Mouse (Mus musculus) embryonic facial prominence, embryonic 12.5 days (tissue): Measurements from ENCODE around the gene Smim5. TPM values are rescaled to one million over a fixed set of nuclear protein-coding genes. Genes with fewer than 3 reads are reported as not detected.

Experiments used
- ATAC-seq: fragments of 200-750 bp; cut with Nextera tagmentation; 2 replicates; pipeline ENCODE4 v1.8.0; 2017; ENCODE audit not compliant: insufficient number of reproducible peaks, insufficient read depth, low FRiP score, low TSS enrichment
- H3K27ac ChIP-seq: fragments of 300-500 bp; sonication (generic); 2 replicates; pipeline ENCODE4 v1.5.1; 2016; ENCODE audit warnings: mild to moderate bottlenecking
- H3K27me3 ChIP-seq: fragments of 300-500 bp; sonication (generic); 2 replicates; pipeline ENCODE4 v1.6.1; 2016; ENCODE audit warnings: mild to moderate bottlenecking, moderate library complexity
- H3K36me3 ChIP-seq: fragments of 300-500 bp; sonication (generic); 2 replicates; pipeline ENCODE4 v1.6.1; 2016; ENCODE audit warnings: mild to moderate bottlenecking
- H3K4me1 ChIP-seq: fragments of 300-500 bp; sonication (generic); 2 replicates; pipeline ENCODE4 v1.6.1; 2016
- H3K4me2 ChIP-seq: fragments of 300-500 bp; sonication (generic); replicated peaks from 2 replicates; pipeline ENCODE4 v1.6.1; 2016; ENCODE audit warnings: mild to moderate bottlenecking, moderate library complexity
- H3K4me3 ChIP-seq: fragments of 300-500 bp; sonication (generic); 2 replicates; pipeline ENCODE4 v1.5.1; 2016; ENCODE audit warnings: mild to moderate bottlenecking
- H3K9ac ChIP-seq: fragments of 300-500 bp; sonication (generic); 2 replicates; pipeline ENCODE4 v1.6.1; 2016; ENCODE audit warnings: mild to moderate bottlenecking, moderate library complexity
- H3K9me3 ChIP-seq: fragments of 300-500 bp; sonication (generic); 2 replicates; pipeline ENCODE4 v1.6.1; 2016; ENCODE audit warnings: mild to moderate bottlenecking, moderate library complexity
- WGBS: fragments of 180-500 bp; shearing (Covaris S2); methylation state at CpG from one replicate; pipeline ENCODE4 v1.1.7; 2016; 5-methylcytosine and 5-hydroxymethylcytosine counted together
- polyA plus RNA-seq: library from polyadenylated mRNA; unstranded; fragments of >200 nt; fragmentation: Nextera tagmentation; extraction: Ambion mirVana; gene quantifications from 2 replicates; pipeline ENCODE4 v1.2.1, GENCODE M21; 2016

Gene Smim5
- polyA plus RNA-seq, 1 experiment from 2014 or later, result 1.8 TPM

DNA sequence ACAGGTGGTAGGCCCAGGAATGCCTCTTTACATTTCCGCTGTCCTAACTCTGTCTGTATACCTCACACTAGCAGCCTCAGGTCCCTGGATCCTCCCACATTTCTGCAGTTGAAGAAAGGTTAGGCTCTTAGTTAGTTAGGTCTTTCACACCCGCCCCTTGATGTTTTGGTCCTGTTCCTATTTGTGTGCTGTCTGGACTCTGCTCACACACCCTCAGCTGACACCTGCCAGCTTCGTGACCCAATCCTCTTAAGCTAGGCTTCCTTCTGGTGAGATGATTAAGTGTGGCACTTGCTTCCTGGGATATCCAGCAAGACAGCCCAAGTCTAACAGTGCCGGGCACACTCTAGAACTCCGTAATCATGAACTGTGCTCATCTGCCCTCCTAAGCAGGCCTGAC, 6.8 kb downstream of the Smim5 start:
- Histone ChIP-seq H3K27ac (no peak overlapping the region), H3K4me1 (peaks cover 16% of the 10 kb centered on the region), H3K9ac (no peak overlapping the region), H3K27me3 (no peaks in the 10 kb centered on the region), H3K9me3 (no peaks in the 10 kb centered on the region), H3K36me3 (peaks cover 13% of the 10 kb centered on the region; the same call in 1 of the 2 replicates), H3K4me3 (no peak overlapping the region), H3K4me2 (no peak overlapping the region)
- no peak for ATAC-seq
- 89% methylated on average over 5 of the region's 5 CpGs for WGBS

DNA sequence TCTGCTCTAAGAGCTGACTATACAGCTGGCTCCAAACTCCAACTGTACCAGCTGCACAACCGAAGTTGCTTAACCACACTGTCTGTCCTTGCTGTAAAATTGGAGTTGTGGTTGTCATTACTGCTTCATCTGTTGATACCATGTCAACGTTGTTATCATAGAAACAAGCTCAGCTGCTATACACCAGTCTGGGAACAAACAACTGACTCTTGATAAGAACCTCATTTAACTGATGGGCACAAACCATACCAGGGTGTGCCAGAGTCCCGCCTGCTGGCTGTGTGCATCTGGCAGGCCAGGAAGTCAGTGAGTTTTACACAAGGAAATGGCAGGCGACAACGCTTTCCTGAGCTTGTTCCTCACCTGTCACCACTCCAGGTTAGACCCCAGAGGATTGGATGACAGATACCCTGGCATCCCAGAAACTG, 11.4 kb downstream of the Smim5 start:
- Histone ChIP-seq H3K4me2 (no peak overlapping the region), H3K4me1 (0 out of 2 replicates have a peak, but pooled peaks cover under 1% of the 10 kb centered on the region), H3K36me3 (peaks cover 35% of the 10 kb centered on the region; the same call in 1 of the 2 replicates), H3K9me3 (no peaks in the 10 kb centered on the region), H3K9ac (no peak overlapping the region), H3K27ac (no peak overlapping the region), H3K4me3 (no peak overlapping the region), H3K27me3 (no peaks in the 10 kb centered on the region)
- 94% methylated on average over 5 of the region's 5 CpGs for WGBS
- ATAC-seq, result no peak

DNA sequence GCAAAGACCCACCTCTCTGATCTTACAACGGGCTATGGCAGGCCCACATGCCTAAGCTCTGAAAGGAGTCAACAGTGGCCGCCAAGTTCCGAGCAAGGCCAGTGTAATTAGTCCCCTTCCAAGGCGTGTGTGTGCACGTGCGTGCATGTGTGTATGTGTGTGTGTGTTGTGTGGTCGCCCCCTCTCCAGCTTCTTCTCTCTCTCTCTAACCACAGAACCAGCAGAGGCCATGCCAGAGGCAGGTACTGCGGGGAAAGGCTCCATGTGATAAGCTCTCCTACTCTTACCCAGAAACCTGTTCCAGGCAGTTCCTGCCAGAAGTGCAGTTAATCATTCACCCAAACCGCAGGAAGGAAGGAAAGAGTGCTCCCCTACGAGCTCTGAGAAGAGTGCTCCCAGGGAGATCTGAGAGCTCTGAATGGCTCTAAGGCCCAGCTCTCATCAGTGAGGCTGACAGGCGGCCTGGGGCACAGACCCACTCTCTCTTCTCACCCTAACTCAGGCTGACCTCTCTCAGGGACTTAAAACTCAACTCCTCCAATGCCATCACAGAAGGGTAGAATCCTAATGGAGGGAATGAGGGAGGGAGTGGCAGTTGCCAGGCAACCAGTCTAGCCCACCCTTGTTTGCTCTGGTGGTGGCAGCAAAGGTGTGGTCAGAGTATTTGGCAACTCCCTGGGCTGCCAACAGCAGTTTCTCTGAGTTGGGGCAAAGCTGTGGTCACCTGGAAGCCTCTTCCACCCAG, 12.0 kb downstream of the Smim5 start, which contains the start of gene Smim6:
Gene Smim6 (plus strand): TSS at position 386 of the 745 bp plus-strand sequence.
- 79% methylated on average over 11 of the region's 11 CpGs for WGBS
- no peaks in the 10 kb centered on the region for H3K9me3 ChIP-seq
- H3K4me2 ChIP-seq, result no peak within 1 kb of the TSS
- H3K9ac ChIP-seq, result no peak within 1 kb of the TSS
- no peak within 1 kb of the TSS for H3K27ac ChIP-seq
- H3K4me3 ChIP-seq, result no peak within 1 kb of the TSS
- no peak for ATAC-seq
- H3K36me3 ChIP-seq, result peaks cover 39% of the 10 kb centered on the region; the same call in 1 of the 2 replicates
- H3K4me1 ChIP-seq, result no peaks in the 10 kb centered on the region
- H3K27me3 ChIP-seq, result no peaks in the 10 kb centered on the region

DNA sequence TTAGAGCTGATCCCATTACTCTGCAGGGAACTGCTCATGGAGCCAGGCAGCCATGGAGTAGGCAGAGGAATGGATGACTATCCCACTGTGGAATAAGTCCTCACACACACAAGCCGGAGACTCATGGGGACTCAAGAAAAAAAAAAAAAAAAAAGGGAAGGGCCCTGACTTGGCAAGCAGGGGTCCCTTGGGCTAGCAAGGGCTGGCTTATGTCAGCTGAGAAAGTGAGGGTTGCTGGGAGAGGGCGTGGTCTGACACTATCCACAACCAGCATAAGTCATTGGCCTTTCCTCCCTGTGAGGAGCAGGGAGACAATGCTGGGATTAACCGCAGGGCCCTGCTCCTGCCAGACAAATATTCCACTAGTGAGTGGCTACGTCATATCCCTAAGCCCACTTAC, 16.8 kb downstream of the Smim5 start:
- Histone ChIP-seq H3K9ac (no peak overlapping the region), H3K4me3 (no peak overlapping the region), H3K4me2 (no peak overlapping the region), H3K9me3 (no peaks in the 10 kb centered on the region), H3K27ac (no peak overlapping the region), H3K4me1 (no peaks in the 10 kb centered on the region), H3K27me3 (no peaks in the 10 kb centered on the region), H3K36me3 (peaks cover 31% of the 10 kb centered on the region; the same call in 1 of the 2 replicates)
- WGBS, result 94% methylated on average over 4 of the region's 4 CpGs
- no peak for ATAC-seq

DNA sequence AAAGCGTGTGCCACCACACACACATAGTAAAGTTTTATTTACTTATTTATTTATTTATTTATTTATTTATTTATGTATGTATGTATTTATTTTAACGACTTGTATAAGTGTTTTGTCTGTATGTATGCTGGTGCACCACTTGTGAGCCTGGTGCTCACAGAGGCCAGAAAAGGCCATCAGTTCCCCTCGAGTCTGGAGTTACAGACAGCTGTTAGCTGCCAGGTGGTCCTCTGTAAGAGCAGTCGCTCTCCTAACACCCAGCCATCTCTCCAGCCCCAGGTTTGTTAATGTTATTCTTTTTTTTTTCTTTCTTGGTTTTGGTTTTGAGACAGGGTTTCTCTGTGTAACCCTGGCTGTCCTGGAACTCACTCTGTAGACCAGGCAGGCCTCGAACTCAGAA, 18.9 kb downstream of the Smim5 start:
- Histone ChIP-seq H3K36me3 (peaks cover 27% of the 10 kb centered on the region; the same call in 1 of the 2 replicates), H3K27ac (no peak overlapping the region), H3K4me1 (no peaks in the 10 kb centered on the region), H3K4me2 (no peak overlapping the region), H3K27me3 (no peaks in the 10 kb centered on the region), H3K9me3 (no peaks in the 10 kb centered on the region), H3K9ac (no peak overlapping the region), H3K4me3 (no peak overlapping the region)
- ATAC-seq, result no peak
- 85% methylated on average over 5 of the region's 5 CpGs for WGBS

DNA sequence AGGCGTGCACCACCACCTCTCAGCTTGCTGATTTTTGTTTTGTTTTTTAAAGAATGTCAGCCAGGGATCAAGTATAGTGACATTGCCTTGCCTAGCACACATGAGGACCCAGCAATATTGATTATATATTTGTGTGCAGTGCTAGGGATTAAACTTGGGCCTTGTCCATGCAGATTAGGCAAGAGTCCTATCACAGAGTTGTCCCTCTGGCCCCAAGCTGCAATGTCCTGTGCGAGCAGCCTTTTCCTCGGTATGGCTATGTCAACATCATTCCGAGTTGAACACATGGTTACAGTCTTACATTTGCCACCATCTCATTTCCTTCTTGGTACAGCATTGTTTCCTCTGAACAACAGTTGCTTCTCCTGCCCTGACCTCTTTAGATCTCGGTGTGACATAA, 19.3 kb downstream of the Smim5 start:
- Histone ChIP-seq H3K27me3 (no peaks in the 10 kb centered on the region), H3K9me3 (no peaks in the 10 kb centered on the region), H3K36me3 (peaks cover 29% of the 10 kb centered on the region; the same call in 1 of the 2 replicates), H3K4me2 (no peak overlapping the region), H3K4me1 (no peaks in the 10 kb centered on the region), H3K9ac (no peak overlapping the region), H3K27ac (no peak overlapping the region), H3K4me3 (no peak overlapping the region)
- whole genome bisulfite sequencing, result 87% methylated on average over 5 of the region's 5 CpGs
- no peak for ATAC-seq

DNA sequence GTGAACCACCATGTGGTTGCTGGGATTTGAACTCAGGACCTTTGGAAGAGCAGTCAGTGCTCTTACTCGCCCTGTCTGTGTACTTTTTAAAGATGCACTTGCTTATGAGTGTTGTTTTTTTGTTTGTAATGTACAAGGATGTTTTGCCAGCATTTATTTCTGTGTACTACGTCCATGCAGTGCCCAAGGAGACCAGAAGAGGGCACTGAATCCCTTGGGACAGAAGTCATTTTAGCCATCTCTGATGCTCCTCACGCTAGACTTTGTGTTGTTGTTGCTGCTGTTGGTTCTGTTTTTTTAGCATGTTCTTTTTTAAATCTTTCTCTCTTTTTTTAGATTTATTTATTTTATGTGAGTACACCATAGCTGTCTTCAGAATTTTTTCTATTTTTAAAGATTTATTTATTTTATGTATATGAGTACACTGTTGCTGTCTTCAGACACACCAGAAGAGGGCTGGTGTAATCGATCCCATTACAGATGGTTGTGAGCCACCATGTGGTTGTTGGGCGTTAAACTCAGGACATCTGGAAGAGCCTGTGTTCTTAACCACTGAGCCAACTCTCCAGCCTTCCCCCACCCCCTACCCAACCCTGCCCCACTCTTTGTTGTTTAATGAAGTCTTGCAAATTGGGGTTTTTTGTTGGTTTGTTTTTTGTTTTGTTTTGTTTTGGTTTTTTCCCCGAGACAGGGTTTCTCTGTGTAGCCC, 20.5 kb downstream of the Smim5 start:
- WGBS, result 52% methylated on average over 6 of the region's 6 CpGs
- H3K9ac ChIP-seq, result no peak overlapping the region
- no peaks in the 10 kb centered on the region for H3K27me3 ChIP-seq
- no peak overlapping the region for H3K4me3 ChIP-seq
- no peak overlapping the region for H3K4me2 ChIP-seq
- ATAC-seq, result no peak
- peaks cover 29% of the 10 kb centered on the region for H3K36me3 ChIP-seq
- H3K4me1 ChIP-seq, result no peaks in the 10 kb centered on the region
- no peak overlapping the region for H3K27ac ChIP-seq
- H3K9me3 ChIP-seq, result no peaks in the 10 kb centered on the region

DNA sequence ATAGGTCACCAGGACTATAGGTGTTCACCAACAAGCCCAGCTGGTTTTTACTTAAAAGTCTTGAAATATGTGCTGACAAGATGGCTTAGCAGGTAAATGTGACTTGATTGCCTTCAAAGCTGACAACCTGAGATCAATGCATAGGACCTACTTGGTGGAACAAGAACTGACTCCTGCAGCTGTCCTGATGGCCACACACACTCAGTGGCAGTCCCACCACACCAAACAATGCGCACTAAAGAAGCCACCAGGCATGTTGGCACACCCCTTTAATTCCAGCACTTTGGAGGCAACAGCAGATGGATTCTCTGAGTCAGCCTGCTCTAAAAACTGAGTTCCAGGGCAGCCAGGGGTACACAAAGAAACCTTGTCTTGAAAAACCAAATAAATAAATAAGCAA, 22.2 kb downstream of the Smim5 start:
- Histone ChIP-seq H3K4me3 (no peak overlapping the region), H3K27ac (no peak overlapping the region), H3K4me1 (no peaks in the 10 kb centered on the region), H3K27me3 (no peaks in the 10 kb centered on the region), H3K4me2 (no peak overlapping the region), H3K9me3 (no peaks in the 10 kb centered on the region), H3K36me3 (peaks cover 18% of the 10 kb centered on the region), H3K9ac (no peak overlapping the region)
- no peak for ATAC-seq
- 89% methylated on average over 1 of the region's 1 CpGs for WGBS

DNA sequence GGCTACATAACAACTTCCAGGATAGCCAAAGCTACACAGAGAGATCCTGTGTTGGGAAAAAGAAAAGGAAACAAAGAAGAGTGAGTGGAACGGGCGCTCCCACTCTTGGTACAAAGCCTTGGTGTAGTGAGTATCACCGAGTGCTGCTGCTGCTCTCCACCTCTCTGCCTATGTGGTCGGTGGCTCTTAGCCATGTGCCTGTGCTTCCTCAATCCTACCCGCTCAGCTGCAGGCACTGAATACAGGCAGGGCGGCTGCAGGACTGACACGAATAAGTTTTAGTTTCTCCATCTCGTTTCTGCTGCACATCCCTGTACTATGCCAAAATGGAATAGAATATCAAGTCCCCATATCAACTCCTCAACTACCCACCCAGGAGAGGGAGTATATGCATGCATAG, 29.3 kb downstream of the Smim5 start:
- H3K36me3 ChIP-seq, result peaks cover 27% of the 10 kb centered on the region
- 91% methylated on average over 8 of the region's 8 CpGs for WGBS
- peaks cover 11% of the 10 kb centered on the region for H3K4me1 ChIP-seq
- H3K9me3 ChIP-seq, result no peaks in the 10 kb centered on the region
- ATAC-seq, result no peak
- H3K9ac ChIP-seq, result no peak overlapping the region
- no peaks in the 10 kb centered on the region for H3K27me3 ChIP-seq
- H3K27ac ChIP-seq, result no peak overlapping the region
- no peak overlapping the region for H3K4me2 ChIP-seq
- no peak overlapping the region for H3K4me3 ChIP-seq

DNA sequence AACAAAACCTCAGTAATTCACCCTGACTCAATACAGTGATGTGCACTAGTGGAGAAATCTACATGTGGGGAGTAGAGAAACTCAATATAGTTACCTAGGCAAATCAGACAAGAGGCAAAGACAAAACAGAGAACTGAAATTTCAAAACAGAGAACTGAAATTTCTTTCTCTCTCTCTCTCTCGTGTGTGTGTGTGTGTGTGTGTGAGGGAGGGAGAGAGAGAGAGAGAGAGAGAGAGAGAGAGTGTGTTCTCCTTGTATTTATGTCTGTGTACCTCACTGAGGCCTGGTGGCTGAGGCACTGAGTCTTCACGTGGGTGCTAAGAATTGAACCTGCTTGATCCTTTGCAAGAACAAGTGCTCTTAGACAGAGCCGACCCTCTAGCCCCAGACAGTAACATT, 30.1 kb downstream of the Smim5 start:
- Histone ChIP-seq H3K36me3 (peaks cover 22% of the 10 kb centered on the region), H3K4me1 (peaks cover 19% of the 10 kb centered on the region), H3K9me3 (no peaks in the 10 kb centered on the region), H3K9ac (no peak overlapping the region), H3K4me2 (no peak overlapping the region), H3K27me3 (no peaks in the 10 kb centered on the region), H3K27ac (no peak overlapping the region), H3K4me3 (no peak overlapping the region)
- no peak for ATAC-seq
- WGBS, result 62% methylated on average over 3 of the region's 3 CpGs

DNA sequence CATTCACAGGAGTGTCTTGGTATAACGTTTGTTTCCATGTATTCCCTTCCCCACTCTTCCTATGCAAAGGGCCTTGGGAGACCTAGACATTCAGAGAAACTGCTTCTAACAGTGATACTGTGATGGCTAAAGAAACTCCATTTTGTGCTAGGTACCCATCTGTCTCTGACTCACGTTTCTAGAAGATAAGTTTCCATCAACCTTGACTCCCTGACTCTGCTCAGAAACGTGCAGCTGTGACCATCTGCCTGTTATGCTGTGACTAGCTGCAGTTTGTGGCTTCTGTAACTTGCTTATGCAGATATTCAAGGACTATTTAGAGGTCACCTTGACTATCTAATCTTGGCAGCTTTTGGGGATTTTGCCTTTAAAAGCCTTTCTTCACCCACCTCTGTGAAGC, 31.5 kb downstream of the Smim5 start:
- Histone ChIP-seq H3K9ac (no peak overlapping the region), H3K27ac (no peak overlapping the region), H3K27me3 (no peaks in the 10 kb centered on the region), H3K9me3 (no peaks in the 10 kb centered on the region), H3K36me3 (peaks cover 22% of the 10 kb centered on the region), H3K4me2 (no peak overlapping the region), H3K4me1 (peaks cover 20% of the 10 kb centered on the region), H3K4me3 (no peak overlapping the region)
- WGBS, result 72% methylated on average over 3 of the region's 3 CpGs
- ATAC-seq, result no peak
